Comparison of ENCODE assay signal across 22 mouse cellular contexts in the genomic region with DNA sequence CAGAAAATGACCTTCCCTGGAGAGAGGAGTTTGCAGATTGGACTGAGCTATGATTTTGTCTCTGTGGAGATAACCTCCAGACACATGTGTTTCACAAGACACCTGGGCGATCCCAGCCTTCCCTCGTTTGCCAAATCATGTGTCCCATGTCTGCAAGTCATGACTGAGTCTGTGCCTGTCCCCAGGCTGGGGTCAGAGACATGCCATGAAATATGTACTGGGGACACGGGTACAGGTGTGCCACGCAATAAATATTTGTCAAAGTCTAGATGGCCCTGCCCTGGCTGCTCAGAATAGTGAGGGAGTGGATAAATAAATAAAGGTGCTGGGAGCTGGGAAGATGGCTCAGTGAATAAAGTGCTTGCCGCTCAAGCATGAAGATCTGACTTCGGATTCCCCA. TPM values are rescaled to one million over a fixed set of nuclear protein-coding genes. Genes with fewer than 3 reads are reported as not detected.
DNase-seq lines count a peak whose midpoint lies in the region; ATAC-seq and TF ChIP-seq lines count a peak whose summit lies in the region.
"Had no signal": no experiment of that assay in that cellular context is flagged by ENCODE, and none has a peak within 500 bp of the region (broad histone marks: within the 10 kb centered on the region; RNA-seq: fewer than 3 reads in every experiment).

No protein-coding gene starts in this region.

- DNase-seq in kidney, adult 2 months = no peak
- DNase-seq in kidney, postnatal 14 days = no peak
- no peak for DNase-seq in lung, postnatal 0 days (ENCODE audit: low spot score)
- DNase-seq in lung, postnatal 4 days = no peak
- DNase-seq in stomach, postnatal 0 days (ENCODE audit: low spot score) = peak; percentile 58
- DNase-seq in heart, postnatal 14 days = no peak
- no peak for DNase-seq in forebrain, embryonic 10.5 days (ENCODE audit: extremely low spot score, low spot score)
- DNase-seq: adrenal gland, adult 8-10 months; adrenal gland, postnatal 25 days; cerebellum, adult 11-12 months; cerebellum, adult 8-10 months; cerebellum, postnatal 36 days; forebrain, postnatal 0 days; gastrocnemius, adult 2 months; gastrocnemius, postnatal 14 days; heart, adult 11 months; heart, postnatal 36 days had no signal

- H3K4me1 ChIP-seq in kidney, adult 2 months (ENCODE audit: control insufficient read depth, insufficient read depth, low read length) = peaks cover 20% of the 10 kb centered on the region
- H3K4me1 ChIP-seq in lung, postnatal 0 days (ENCODE audit: insufficient read depth, low read depth, low read length) = no peaks in the 10 kb centered on the region
- H3K4me1 ChIP-seq in intestine, postnatal 0 days (replicated peaks; ENCODE audit: control insufficient read depth, insufficient read depth, low read length) = 0 out of 2 replicates have a peak, but pooled peaks cover 3% of the 10 kb centered on the region
- H3K4me1 ChIP-seq in stomach, postnatal 0 days (replicated peaks; ENCODE audit: control insufficient read depth, insufficient read depth) = no peaks in the 10 kb centered on the region
- peaks cover 4% of the 10 kb centered on the region for H3K4me1 ChIP-seq in forebrain, embryonic 10.5 days

- TF ChIP-seq CTCF in kidney, adult 2 months (conservative IDR thresholded peaks at IDR 0.05; ENCODE audit: insufficient read depth, insufficient read length, low read depth, low read length) = no peak
- no peak for TF ChIP-seq CTCF in lung, postnatal 0 days (IDR thresholded peaks at IDR 0.05)
- no peak for TF ChIP-seq CTCF in intestine, postnatal 0 days (IDR thresholded peaks at IDR 0.05; ENCODE audit: low read depth)
- TF ChIP-seq CTCF in stomach, postnatal 0 days (IDR thresholded peaks at IDR 0.05; ENCODE audit: low read depth) = no peak

- WGBS in kidney, adult 2 months = 46% methylated on average over 6 of the region's 6 CpGs
- WGBS in lung, postnatal 0 days = 57% methylated on average over 6 of the region's 6 CpGs
- WGBS in intestine, postnatal 0 days = 54% methylated on average over 6 of the region's 6 CpGs
- WGBS in stomach, postnatal 0 days = 57% methylated on average over 6 of the region's 6 CpGs
- 89% methylated on average over 6 of the region's 6 CpGs for WGBS in forebrain, embryonic 10.5 days

- no peak overlapping the region for H3K4me2 ChIP-seq in lung, postnatal 0 days (replicated peaks; ENCODE audit: low read depth, low read length)
- H3K4me2 ChIP-seq in intestine, postnatal 0 days (replicated peaks; ENCODE audit: low read depth) = no peak overlapping the region
- H3K4me2 ChIP-seq in stomach, postnatal 0 days (replicated peaks; ENCODE audit: low read depth) = no peak overlapping the region
- H3K4me2 ChIP-seq: heart, embryonic 11.5 days had no signal

- H3K27me3 ChIP-seq in kidney, adult 2 months (replicated peaks; ENCODE audit: control insufficient read depth, insufficient read depth, low read length) = no peaks in the 10 kb centered on the region
- no peaks in the 10 kb centered on the region for H3K27me3 ChIP-seq in lung, postnatal 0 days (replicated peaks; ENCODE audit: insufficient read depth, low read length)
- H3K27me3 ChIP-seq in intestine, postnatal 0 days (replicated peaks; ENCODE audit: control insufficient read depth, insufficient read depth, low read length) = no peaks in the 10 kb centered on the region
- no peaks in the 10 kb centered on the region for H3K27me3 ChIP-seq in stomach, postnatal 0 days (ENCODE audit: control insufficient read depth, insufficient read depth, low read length)
- no peaks in the 10 kb centered on the region for H3K27me3 ChIP-seq in forebrain, embryonic 10.5 days (ENCODE audit: poor library complexity, severe bottlenecking)

- no peak for TF ChIP-seq EP300 in lung, postnatal 0 days (IDR thresholded peaks at IDR 0.05)
- no peak for TF ChIP-seq EP300 in stomach, postnatal 0 days (optimal IDR thresholded peaks at IDR 0.05)

- H3K36me3 ChIP-seq in kidney, adult 2 months (ENCODE audit: control insufficient read depth, insufficient read depth, low read length) = no peaks in the 10 kb centered on the region
- H3K36me3 ChIP-seq in lung, postnatal 0 days (ENCODE audit: insufficient read depth, low read length) = no peaks in the 10 kb centered on the region
- H3K36me3 ChIP-seq in intestine, postnatal 0 days (ENCODE audit: control insufficient read depth, insufficient read depth) = no peaks in the 10 kb centered on the region
- 0 out of 2 replicates have a peak, but pooled peaks cover 3% of the 10 kb centered on the region for H3K36me3 ChIP-seq in stomach, postnatal 0 days (ENCODE audit: control insufficient read depth, insufficient read depth, low read length)
- peaks cover 27% of the 10 kb centered on the region for H3K36me3 ChIP-seq in forebrain, embryonic 10.5 days (replicated peaks)

- 0 out of 2 replicates have a peak overlapping the region, but pooled peaks have one; percentile 37 for H3K27ac ChIP-seq in kidney, adult 2 months (ENCODE audit: insufficient read depth, low read depth, low read length)
- no peak overlapping the region for H3K27ac ChIP-seq in lung, postnatal 0 days (ENCODE audit: low read length)
- H3K27ac ChIP-seq in intestine, postnatal 0 days (ENCODE audit: low read depth, low read length) = no peak overlapping the region
- peak overlapping the region; percentile 74 for H3K27ac ChIP-seq in stomach, postnatal 0 days (replicated peaks)
- no peak overlapping the region for H3K27ac ChIP-seq in forebrain, embryonic 10.5 days
- H3K27ac ChIP-seq: gastrocnemius, adult 2 months had no signal

- intact Hi-C loops in heart, postnatal 14 days (cut with DNase I) = no loop called here

- ATAC-seq in lung, postnatal 0 days = 0 out of 2 replicates have a peak, but pooled peaks have one; percentile 20
- peak; percentile 88 for ATAC-seq in intestine, postnatal 0 days
- ATAC-seq in stomach, postnatal 0 days (ENCODE audit: low FRiP score, low TSS enrichment) = peak; percentile 77
- ATAC-seq: CD4-positive, CD25-positive, alpha-beta regulatory T cell, adult 4 months; forebrain, embryonic 14.5 days; forebrain, postnatal 0 days; hindbrain, embryonic 16.5 days had no signal

- no peak overlapping the region for H3K9ac ChIP-seq in lung, postnatal 0 days (replicated peaks; ENCODE audit: low read depth)
- no peak overlapping the region for H3K9ac ChIP-seq in intestine, postnatal 0 days (ENCODE audit: low read depth, low read length)
- H3K9ac ChIP-seq in stomach, postnatal 0 days (ENCODE audit: low read length) = no peak overlapping the region
- H3K9ac ChIP-seq: forebrain, postnatal 0 days had no signal

- no peak overlapping the region for H3K4me3 ChIP-seq in kidney, adult 2 months (ENCODE audit: insufficient read depth, low read depth, low read length)
- no peak overlapping the region for H3K4me3 ChIP-seq in lung, postnatal 0 days (ENCODE audit: low read depth, low read length)
- H3K4me3 ChIP-seq in intestine, postnatal 0 days (ENCODE audit: low read depth, low read length) = no peak overlapping the region
- no peak overlapping the region for H3K4me3 ChIP-seq in stomach, postnatal 0 days (ENCODE audit: low read depth, low read length)
- no peak overlapping the region for H3K4me3 ChIP-seq in forebrain, embryonic 10.5 days
- H3K4me3 ChIP-seq: gastrocnemius, adult 2 months had no signal

- no peak for TF ChIP-seq POLR2A in kidney, adult 2 months (IDR thresholded peaks at IDR 0.05; ENCODE audit: low read depth, low read length)

- no peaks in the 10 kb centered on the region for H3K9me3 ChIP-seq in lung, postnatal 0 days (ENCODE audit: low read length)
- H3K9me3 ChIP-seq in intestine, postnatal 0 days (ENCODE audit: control insufficient read depth) = no peaks in the 10 kb centered on the region
- no peaks in the 10 kb centered on the region for H3K9me3 ChIP-seq in stomach, postnatal 0 days (ENCODE audit: control insufficient read depth, low read length)
- no peaks in the 10 kb centered on the region for H3K9me3 ChIP-seq in forebrain, embryonic 10.5 days

RNA-seq across cellular contexts. Expression of gene Rhbdd2, which starts 13.6 kb away (rescaled TPM):
- polyA plus RNA-seq in kidney, adult 2 months (2012; rRNA removed) = 50.9 and 56.5 TPM in 2 replicates
- 24.7 and 25.8 TPM in 2 replicates for polyA plus RNA-seq in lung, postnatal 0 days (2015; fragmentation: Nextera tagmentation; extraction: Ambion mirVana)
- 27.9 and 28.5 TPM in 2 replicates for polyA plus RNA-seq in intestine, postnatal 0 days (2015; fragmentation: Nextera tagmentation; extraction: Ambion mirVana)
- 37.8 and 44.8 TPM in 2 replicates for polyA plus RNA-seq in stomach, postnatal 0 days (2015; fragmentation: Nextera tagmentation; extraction: Ambion mirVana)
- 10 to 100 TPM; 13.8 to 16.9 TPM for total RNA-seq in heart, postnatal 14 days (2021)
- 51.4 and 57.3 TPM in 2 replicates for polyA plus RNA-seq in forebrain, embryonic 10.5 days (2016; fragmentation: Nextera tagmentation; extraction: Ambion mirVana)

RNA-seq across cellular contexts. Expression of gene Por, which starts 23.8 kb away (rescaled TPM):
- 361 and 405 TPM in 2 replicates for polyA plus RNA-seq in kidney, adult 2 months (2012; rRNA removed)
- polyA plus RNA-seq in lung, postnatal 0 days (2015; fragmentation: Nextera tagmentation; extraction: Ambion mirVana) = 130 and 135 TPM in 2 replicates
- polyA plus RNA-seq in intestine, postnatal 0 days (2015; fragmentation: Nextera tagmentation; extraction: Ambion mirVana) = 82.3 and 91.7 TPM in 2 replicates
- polyA plus RNA-seq in stomach, postnatal 0 days (2015; fragmentation: Nextera tagmentation; extraction: Ambion mirVana) = 174 and 177 TPM in 2 replicates
- total RNA-seq in heart, postnatal 14 days (2021) = 10 to 100 TPM; 56.2 to 57.7 TPM
- 118 TPM in 2 replicates for polyA plus RNA-seq in forebrain, embryonic 10.5 days (2016; fragmentation: Nextera tagmentation; extraction: Ambion mirVana)

Comparison
In these comparisons a context has a peak if more than half of its experiments do, and no peak if none do; other contexts are left out.
1. H3K27ac ChIP-seq: peak in kidney, adult 2 months (single experiment) and stomach, postnatal 0 days (single experiment); none in lung, postnatal 0 days (single experiment), intestine, postnatal 0 days (single experiment) and forebrain, embryonic 10.5 days (single experiment).
2. ATAC-seq: peak in every context shown above with its lines; median percentile 88 in intestine, postnatal 0 days; 77 in stomach, postnatal 0 days; 20 in lung, postnatal 0 days.